Comparison of ENCODE assay signal across 14 mouse cellular contexts in the genomic region with DNA sequence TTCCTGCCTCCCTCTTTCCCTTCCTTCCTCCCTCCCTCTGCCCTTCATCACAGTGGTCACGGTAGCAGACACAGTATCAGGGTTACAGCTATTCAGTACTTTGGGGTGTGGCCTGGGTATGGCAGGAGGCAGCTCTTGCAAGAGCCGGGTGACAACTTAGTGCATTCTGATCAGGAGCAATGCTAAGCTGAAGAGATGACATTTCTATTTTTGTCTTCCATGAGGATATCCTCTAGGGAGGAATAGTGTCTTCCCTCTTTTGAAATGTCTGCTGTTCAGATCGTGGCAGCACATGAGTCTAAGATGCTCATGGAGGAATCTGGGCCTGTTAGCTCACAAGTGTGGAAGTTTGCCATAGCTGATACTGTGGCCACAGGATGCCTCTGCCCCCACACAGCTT.
"Had no signal": no experiment of that assay in that cellular context is flagged by ENCODE, and none has a peak within 500 bp of the region (broad histone marks: within the 10 kb centered on the region; RNA-seq: fewer than 3 reads in every experiment).

No protein-coding gene starts in this region.

- H3K4me3 ChIP-seq: layer of hippocampus, adult 2 months; limb, embryonic 12.5 days; liver, embryonic 13.5 days; lung, embryonic 15.5 days; stomach, embryonic 15.5 days had no signal

- H3K27me3 ChIP-seq: limb, embryonic 12.5 days; liver, embryonic 13.5 days; lung, embryonic 15.5 days; stomach, embryonic 15.5 days had no signal

- H3K9ac ChIP-seq: limb, embryonic 12.5 days; liver, embryonic 13.5 days; liver, postnatal 0 days; lung, embryonic 15.5 days; stomach, embryonic 15.5 days had no signal

- DNase-seq: kidney, postnatal 10 days; kidney, postnatal 4 days; liver; liver, embryonic 13.5 days; liver, postnatal 0 days; lung, postnatal 36 days; right cerebral cortex, postnatal 14 days; thymus, adult 2 months; thymus, postnatal 25 days had no signal

- H3K4me1 ChIP-seq: limb, embryonic 12.5 days; liver, embryonic 13.5 days; lung, embryonic 15.5 days; stomach, embryonic 15.5 days had no signal

- ATAC-seq: liver, postnatal 0 days; midbrain, embryonic 16.5 days had no signal

- H3K36me3 ChIP-seq: liver, embryonic 13.5 days; lung, embryonic 15.5 days; stomach, embryonic 15.5 days had no signal

- H3K27ac ChIP-seq: layer of hippocampus, adult 2 months; limb, embryonic 12.5 days; liver, embryonic 13.5 days; lung, embryonic 15.5 days; stomach, embryonic 15.5 days had no signal

- H3K4me2 ChIP-seq: limb, embryonic 12.5 days; liver, embryonic 13.5 days; lung, embryonic 15.5 days; stomach, embryonic 15.5 days had no signal

- H3K9me3 ChIP-seq: limb, embryonic 12.5 days; liver, embryonic 13.5 days; lung, embryonic 15.5 days; stomach, embryonic 15.5 days had no signal
